Mouse (Mus musculus): Measurements from ENCODE around the gene Yeats2. TPM values are rescaled to one million over a fixed set of nuclear protein-coding genes. Genes with fewer than 3 reads are reported as not detected.

Yeats2 gene
- polyA plus RNA-seq, 1 experiment from 2014 or later = 48.5 TPM

DNA sequence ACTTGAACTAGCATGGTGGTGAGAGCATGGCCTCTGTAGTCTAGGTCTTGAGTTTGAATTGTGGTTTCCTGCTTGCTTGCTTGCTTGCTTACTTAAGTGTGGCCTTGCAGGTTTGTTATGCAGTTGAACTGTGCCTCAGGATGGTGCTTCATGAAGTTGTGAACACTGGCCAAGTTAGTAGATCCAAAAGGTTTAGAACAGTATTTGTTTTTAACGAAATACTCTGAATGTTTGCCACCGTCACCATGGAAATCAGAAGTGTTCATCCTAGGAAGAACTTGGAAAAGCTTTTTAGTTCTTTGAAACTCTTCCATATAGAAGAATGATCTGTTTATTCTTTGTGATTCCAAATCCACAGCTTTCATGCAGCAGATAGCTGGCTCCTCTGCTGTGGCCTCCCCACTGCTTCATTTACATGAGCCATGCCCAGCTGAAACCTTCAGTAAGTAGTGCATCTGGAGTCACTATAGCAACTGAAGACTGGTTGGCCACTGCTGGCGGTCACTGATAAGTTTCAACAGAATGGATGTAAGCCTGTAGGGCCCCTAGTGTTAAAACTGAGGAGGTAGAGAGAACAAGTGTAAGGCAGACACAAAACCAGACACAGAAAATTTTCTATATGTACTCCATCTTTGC, 28.7 kb downstream of the Yeats2 start:
- no peak for DNase-seq (ENCODE audit: low spot score)

DNA sequence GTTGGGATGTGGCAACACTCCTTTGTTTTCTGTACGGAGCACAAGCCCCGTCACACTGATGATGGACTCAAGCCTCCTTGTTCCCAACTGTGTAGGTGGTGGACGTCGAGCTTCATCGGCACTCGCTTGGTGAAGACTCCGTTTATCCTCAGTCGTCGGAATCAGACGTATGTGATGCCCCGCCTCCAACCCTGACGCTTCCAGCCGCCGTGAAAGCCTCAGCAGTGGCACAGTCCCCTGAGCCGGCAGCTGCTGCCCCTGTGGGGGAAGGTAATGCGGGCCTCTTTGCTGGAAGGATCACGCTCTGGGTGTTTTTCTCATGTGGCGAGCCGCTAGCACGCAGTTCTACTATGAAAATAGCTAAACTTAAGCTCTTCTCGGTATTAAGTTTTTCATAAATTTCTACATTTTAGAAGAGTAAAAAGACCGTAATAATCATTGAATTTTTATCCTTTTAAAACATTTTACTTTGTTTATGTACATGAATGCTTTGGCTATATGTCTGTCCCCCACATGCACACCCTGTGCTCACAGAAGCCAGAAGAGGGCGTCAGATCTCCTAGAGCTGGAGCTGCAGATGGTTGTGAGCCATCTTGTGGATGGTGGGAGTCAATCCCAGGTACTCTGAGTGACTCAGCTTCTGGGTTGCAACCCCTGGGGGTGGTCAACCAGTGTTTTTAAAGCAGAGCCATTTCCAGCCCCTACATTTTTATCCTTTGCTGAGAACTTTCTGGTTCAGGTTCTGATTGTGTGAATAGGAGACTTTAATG, 38.7 kb downstream of the Yeats2 start:
- no peaks in the 10 kb centered on the region for H3K4me1 ChIP-seq (ENCODE audit: control insufficient read depth, insufficient read depth, low read length)
- H3K36me3 ChIP-seq (ENCODE audit: control insufficient read depth, insufficient read depth, low read length) = peaks cover 17% of the 10 kb centered on the region
- H3K4me2 ChIP-seq (ENCODE audit: low read depth, severe bottlenecking) = no peak overlapping the region
- ATAC-seq (ENCODE audit: insufficient number of reproducible peaks, low FRiP score, low TSS enrichment, low read depth) = no peak
- no peak overlapping the region for H3K27ac ChIP-seq (replicated peaks; ENCODE audit: low read depth, low read length)
- H3K9ac ChIP-seq (ENCODE audit: low read length) = no peak overlapping the region
- 86% methylated on average over 23 of the region's 23 CpGs for WGBS
- no peak for DNase-seq (ENCODE audit: low spot score)
- no peaks in the 10 kb centered on the region for H3K9me3 ChIP-seq (ENCODE audit: control insufficient read depth, low read length)
- no peaks in the 10 kb centered on the region for H3K27me3 ChIP-seq (ENCODE audit: control insufficient read depth, insufficient read depth, low read length)
- no peak overlapping the region for H3K4me3 ChIP-seq (ENCODE audit: low read depth, low read length)

More for the DNA sequence above, 28.7 kb downstream of the Yeats2 start:
- Histone ChIP-seq H3K9me3 (ENCODE audit: control insufficient read depth, low read length) (no peaks in the 10 kb centered on the region), H3K4me3 (ENCODE audit: low read depth, low read length) (no peak overlapping the region), H3K27me3 (ENCODE audit: control insufficient read depth, insufficient read depth, low read length) (no peaks in the 10 kb centered on the region), H3K27ac (replicated peaks; ENCODE audit: low read depth, low read length) (no peak overlapping the region), H3K4me1 (ENCODE audit: control insufficient read depth, insufficient read depth, low read length) (no peaks in the 10 kb centered on the region), H3K9ac (ENCODE audit: low read length) (no peak overlapping the region), H3K4me2 (ENCODE audit: low read depth, severe bottlenecking) (no peak overlapping the region), H3K36me3 (ENCODE audit: control insufficient read depth, insufficient read depth, low read length) (peaks cover 34% of the 10 kb centered on the region)
- ATAC-seq (ENCODE audit: insufficient number of reproducible peaks, low FRiP score, low TSS enrichment, low read depth) = no peak
- WGBS = 87% methylated on average over 3 of the region's 3 CpGs

DNA sequence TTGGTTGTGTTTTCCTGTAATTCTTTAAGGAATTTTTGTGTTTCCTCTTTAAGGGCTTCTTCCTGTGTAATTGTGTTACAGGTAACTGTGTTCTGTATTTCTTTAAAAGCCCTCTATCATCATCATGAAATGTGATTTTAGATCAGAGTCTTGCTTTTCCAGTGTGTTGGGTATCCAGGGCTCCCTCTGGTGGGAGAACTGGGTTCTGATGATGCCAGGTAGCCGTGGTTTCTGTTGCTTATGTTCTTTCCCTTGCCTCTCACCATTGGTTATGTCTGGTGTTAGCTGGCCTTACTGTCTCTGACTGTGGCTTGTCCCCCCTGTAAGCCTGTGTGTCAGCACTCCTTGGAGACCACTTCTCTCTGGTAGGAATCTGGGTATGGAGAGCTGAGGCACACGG, 44.5 kb downstream of the Yeats2 start:
- Histone ChIP-seq H3K27me3 (ENCODE audit: control insufficient read depth, insufficient read depth, low read length) (no peaks in the 10 kb centered on the region), H3K4me1 (ENCODE audit: control insufficient read depth, insufficient read depth, low read length) (no peaks in the 10 kb centered on the region), H3K9ac (ENCODE audit: low read length) (no peak overlapping the region), H3K9me3 (ENCODE audit: control insufficient read depth, low read length) (no peaks in the 10 kb centered on the region), H3K4me3 (ENCODE audit: low read depth, low read length) (no peak overlapping the region), H3K4me2 (ENCODE audit: low read depth, severe bottlenecking) (no peak overlapping the region), H3K36me3 (ENCODE audit: control insufficient read depth, insufficient read depth, low read length) (peaks cover 14% of the 10 kb centered on the region), H3K27ac (replicated peaks; ENCODE audit: low read depth, low read length) (no peak overlapping the region)
- DNase-seq (ENCODE audit: low spot score) (peak; percentile 42), ATAC-seq (ENCODE audit: insufficient number of reproducible peaks, low FRiP score, low TSS enrichment, low read depth) (no peak)
- WGBS = 70% methylated on average over 2 of the region's 2 CpGs

DNA sequence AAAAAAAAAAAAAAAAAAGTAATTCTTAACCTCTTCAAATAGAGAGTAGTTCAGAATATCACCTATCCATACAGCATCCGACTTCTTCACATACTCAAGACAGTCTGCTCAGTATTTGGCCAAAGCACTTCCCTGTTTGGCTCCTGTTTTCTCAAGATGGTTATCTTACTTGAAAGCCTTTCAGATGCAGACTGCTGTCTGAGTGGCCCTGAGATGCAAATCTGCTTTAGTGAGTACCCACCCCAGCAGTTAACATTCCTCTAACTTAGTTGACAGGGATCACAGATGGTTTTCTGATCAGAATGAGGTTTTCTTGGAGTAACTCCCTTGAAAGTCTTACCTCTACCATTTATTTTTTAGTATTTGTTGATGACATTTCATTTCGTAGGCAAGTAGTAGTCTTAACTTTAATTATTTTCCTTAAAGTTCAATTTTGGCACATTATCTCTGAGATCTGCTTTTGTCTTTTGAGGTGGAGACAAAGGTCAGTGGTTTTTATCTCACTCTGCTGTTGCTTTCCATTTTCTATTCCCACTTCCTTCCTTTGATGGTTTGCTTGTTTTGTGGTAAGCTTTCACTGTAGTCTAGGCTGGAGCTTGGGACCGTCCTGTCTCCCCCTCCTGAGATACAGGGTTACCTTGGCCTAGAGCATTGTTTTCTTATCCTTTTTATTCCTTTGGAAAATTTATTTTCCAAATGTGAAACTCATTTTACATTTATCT, 50.5 kb downstream of the Yeats2 start:
- ATAC-seq (ENCODE audit: insufficient number of reproducible peaks, low FRiP score, low TSS enrichment, low read depth) = no peak
- H3K27me3 ChIP-seq (ENCODE audit: control insufficient read depth, insufficient read depth, low read length) = no peaks in the 10 kb centered on the region
- H3K4me2 ChIP-seq (ENCODE audit: low read depth, severe bottlenecking) = no peak overlapping the region
- H3K9ac ChIP-seq (ENCODE audit: low read length) = no peak overlapping the region
- H3K4me1 ChIP-seq (ENCODE audit: control insufficient read depth, insufficient read depth, low read length) = no peaks in the 10 kb centered on the region
- H3K27ac ChIP-seq (replicated peaks; ENCODE audit: low read depth, low read length) = no peak overlapping the region
- H3K4me3 ChIP-seq (ENCODE audit: low read depth, low read length) = no peak overlapping the region
- H3K9me3 ChIP-seq (ENCODE audit: control insufficient read depth, low read length) = no peaks in the 10 kb centered on the region
- peaks cover 11% of the 10 kb centered on the region; the same call in 1 of the 2 replicates for H3K36me3 ChIP-seq (ENCODE audit: control insufficient read depth, insufficient read depth, low read length)
- no peak for DNase-seq (ENCODE audit: low spot score)
- WGBS = 92% methylated on average over 3 of the region's 3 CpGs

DNA sequence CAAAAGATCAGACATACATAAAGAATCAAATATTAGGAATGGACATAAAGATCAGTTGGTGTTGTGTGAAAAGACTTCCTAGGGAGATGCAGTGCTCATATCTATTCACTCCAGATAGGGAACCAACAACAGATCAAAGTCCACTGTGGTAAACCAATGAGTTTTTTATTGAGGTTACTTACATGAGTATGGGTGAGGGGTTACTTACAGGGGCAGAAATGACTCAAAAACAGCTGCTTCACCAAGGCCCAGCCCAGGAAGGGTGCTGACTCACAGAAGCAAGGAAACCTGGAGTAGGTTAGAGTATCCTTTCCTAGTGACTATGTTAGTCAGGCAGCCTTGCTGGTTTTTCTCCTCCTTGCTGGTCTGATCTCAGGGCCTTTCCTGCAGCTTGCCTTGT, 51.2 kb downstream of the Yeats2 start:
- no peaks in the 10 kb centered on the region for H3K27me3 ChIP-seq (ENCODE audit: control insufficient read depth, insufficient read depth, low read length)
- H3K36me3 ChIP-seq (ENCODE audit: control insufficient read depth, insufficient read depth, low read length) = peaks cover 11% of the 10 kb centered on the region; the same call in 1 of the 2 replicates
- no peaks in the 10 kb centered on the region for H3K4me1 ChIP-seq (ENCODE audit: control insufficient read depth, insufficient read depth, low read length)
- H3K9ac ChIP-seq (ENCODE audit: low read length) = no peak overlapping the region
- no peak for DNase-seq (ENCODE audit: low spot score)
- ATAC-seq (ENCODE audit: insufficient number of reproducible peaks, low FRiP score, low TSS enrichment, low read depth) = no peak
- H3K4me3 ChIP-seq (ENCODE audit: low read depth, low read length) = no peak overlapping the region
- H3K9me3 ChIP-seq (ENCODE audit: control insufficient read depth, low read length) = no peaks in the 10 kb centered on the region
- no peak overlapping the region for H3K27ac ChIP-seq (replicated peaks; ENCODE audit: low read depth, low read length)
- H3K4me2 ChIP-seq (ENCODE audit: low read depth, severe bottlenecking) = no peak overlapping the region

DNA sequence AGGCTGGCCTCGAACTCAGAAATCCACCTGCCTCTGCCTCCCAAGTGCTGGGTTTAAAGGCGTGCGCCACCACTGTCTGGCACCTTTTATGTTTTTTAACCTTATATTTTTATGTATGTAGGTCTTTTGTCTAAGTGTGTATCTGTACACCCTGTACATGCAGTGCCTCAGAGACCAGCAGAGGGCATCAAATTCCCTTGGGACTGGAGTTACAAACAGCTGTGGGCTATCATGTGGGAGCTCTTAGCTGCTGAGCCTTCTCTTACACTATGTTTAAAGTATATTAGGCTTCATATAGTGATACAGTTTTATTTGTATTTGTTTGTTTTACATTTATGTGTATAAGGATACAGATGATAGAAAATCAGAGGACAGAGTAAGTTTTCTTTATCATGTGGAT, 54.7 kb downstream of the Yeats2 start:
- ATAC-seq (ENCODE audit: insufficient number of reproducible peaks, low FRiP score, low TSS enrichment, low read depth) (no peak), DNase-seq (ENCODE audit: low spot score) (peak; percentile 34)
- no peaks in the 10 kb centered on the region for H3K27me3 ChIP-seq (ENCODE audit: control insufficient read depth, insufficient read depth, low read length)
- no peaks in the 10 kb centered on the region for H3K4me1 ChIP-seq (ENCODE audit: control insufficient read depth, insufficient read depth, low read length)
- H3K36me3 ChIP-seq (ENCODE audit: control insufficient read depth, insufficient read depth, low read length) = peaks cover 8% of the 10 kb centered on the region; the same call in 1 of the 2 replicates
- 93% methylated on average over 3 of the region's 3 CpGs for WGBS
- no peak overlapping the region for H3K27ac ChIP-seq (replicated peaks; ENCODE audit: low read depth, low read length)
- H3K4me2 ChIP-seq (ENCODE audit: low read depth, severe bottlenecking) = no peak overlapping the region
- no peak overlapping the region for H3K4me3 ChIP-seq (ENCODE audit: low read depth, low read length)
- H3K9ac ChIP-seq (ENCODE audit: low read length) = no peak overlapping the region
- H3K9me3 ChIP-seq (ENCODE audit: control insufficient read depth, low read length) = no peaks in the 10 kb centered on the region

DNA sequence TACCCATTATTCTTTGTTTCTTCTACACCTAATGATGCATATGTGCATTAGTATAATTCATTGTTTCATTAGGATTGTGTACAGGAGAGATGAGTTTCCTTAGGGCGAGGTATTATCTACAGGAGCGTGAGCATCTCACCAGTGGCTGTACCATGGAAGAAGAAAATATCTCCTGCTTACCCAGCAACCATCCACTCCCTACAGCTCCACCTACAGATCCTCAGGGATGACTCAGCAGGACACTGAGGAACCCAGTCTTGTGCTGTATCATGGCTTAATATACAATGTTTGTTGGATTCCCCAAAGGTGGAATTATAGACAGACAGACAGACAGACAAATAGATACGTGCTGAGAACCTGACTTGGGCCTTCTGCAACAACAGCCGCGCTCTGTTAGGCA, 56.1 kb downstream of the Yeats2 start:
- ATAC-seq (ENCODE audit: insufficient number of reproducible peaks, low FRiP score, low TSS enrichment, low read depth) (no peak), DNase-seq (ENCODE audit: low spot score) (no peak)
- H3K9ac ChIP-seq (ENCODE audit: low read length) = no peak overlapping the region
- no peaks in the 10 kb centered on the region for H3K9me3 ChIP-seq (ENCODE audit: control insufficient read depth, low read length)
- no peaks in the 10 kb centered on the region for H3K27me3 ChIP-seq (ENCODE audit: control insufficient read depth, insufficient read depth, low read length)
- no peak overlapping the region for H3K27ac ChIP-seq (replicated peaks; ENCODE audit: low read depth, low read length)
- no peak overlapping the region for H3K4me2 ChIP-seq (ENCODE audit: low read depth, severe bottlenecking)
- H3K36me3 ChIP-seq (ENCODE audit: control insufficient read depth, insufficient read depth, low read length) = peaks cover 17% of the 10 kb centered on the region; the same call in 1 of the 2 replicates
- H3K4me1 ChIP-seq (ENCODE audit: control insufficient read depth, insufficient read depth, low read length) = no peaks in the 10 kb centered on the region
- H3K4me3 ChIP-seq (ENCODE audit: low read depth, low read length) = no peak overlapping the region
- 95% methylated on average over 5 of the region's 5 CpGs for WGBS

DNA sequence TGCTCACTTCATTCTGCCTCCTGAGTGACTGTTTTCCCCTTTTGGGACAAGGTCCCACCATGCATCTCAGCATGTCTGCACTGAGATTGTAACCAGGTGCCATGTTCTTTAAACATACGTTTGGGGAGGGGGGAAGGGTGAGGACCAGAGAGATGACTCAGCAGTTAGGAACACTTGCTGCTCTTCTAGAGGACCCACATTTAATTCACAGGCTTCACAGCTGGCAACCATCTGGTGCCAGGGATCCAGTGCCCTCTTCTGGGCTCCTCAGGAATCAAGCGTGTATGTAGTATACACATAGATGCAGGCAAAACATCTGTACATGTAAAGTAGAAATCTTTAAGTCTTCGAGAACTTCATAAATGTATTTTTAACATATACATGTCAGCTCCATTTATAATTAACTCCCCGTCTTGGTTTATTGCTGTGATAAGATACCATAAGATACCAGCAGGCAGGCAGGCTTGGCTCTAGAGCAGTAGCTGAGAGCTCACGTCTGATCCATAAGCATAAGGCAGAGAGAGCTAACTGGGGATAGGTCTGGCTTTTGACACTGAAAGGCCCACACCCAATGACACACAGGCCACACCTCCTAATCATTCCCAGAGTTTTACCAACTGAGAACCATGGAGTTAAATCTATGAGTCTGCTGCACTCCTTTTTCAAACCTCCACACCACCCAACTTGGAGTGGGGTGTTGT, 58.8 kb downstream of the Yeats2 start:
- Histone ChIP-seq H3K4me1 (ENCODE audit: control insufficient read depth, insufficient read depth, low read length) (no peaks in the 10 kb centered on the region), H3K9me3 (ENCODE audit: control insufficient read depth, low read length) (no peaks in the 10 kb centered on the region), H3K36me3 (ENCODE audit: control insufficient read depth, insufficient read depth, low read length) (peaks cover 16% of the 10 kb centered on the region), H3K27ac (replicated peaks; ENCODE audit: low read depth, low read length) (no peak overlapping the region), H3K27me3 (ENCODE audit: control insufficient read depth, insufficient read depth, low read length) (no peaks in the 10 kb centered on the region), H3K9ac (ENCODE audit: low read length) (no peak overlapping the region), H3K4me2 (ENCODE audit: low read depth, severe bottlenecking) (no peak overlapping the region), H3K4me3 (ENCODE audit: low read depth, low read length) (no peak overlapping the region)
- ATAC-seq (ENCODE audit: insufficient number of reproducible peaks, low FRiP score, low TSS enrichment, low read depth) (no peak), DNase-seq (ENCODE audit: low spot score) (no peak)
- 80% methylated on average over 5 of the region's 5 CpGs for WGBS

Data from limb, embryonic 11.5 days (tissue).